Mouse (Mus musculus) hindbrain, embryonic 16.5 days (tissue): ENCODE measurements around the gene Icam1. TPM values are rescaled to one million over a fixed set of nuclear protein-coding genes. Genes with fewer than 3 reads are reported as not detected.

Experiments
- ATAC-seq: fragments of 200-750 bp; cut with Nextera tagmentation; 2 replicates; pipeline ENCODE4 v1.8.0; 2017; ENCODE audit warnings: moderate TSS enrichment, moderate library complexity
- H3K27ac ChIP-seq: fragments of 300-500 bp; sonication (generic); 2 replicates; pipeline ENCODE4 v1.5.1; 2014; ENCODE audit warnings: low read depth, mild to moderate bottlenecking, control low read depth, low read length, moderate library complexity
- H3K27me3 ChIP-seq: fragments of 300-500 bp; sonication (generic); replicated peaks from 2 replicates; pipeline ENCODE4 v1.6.1; 2014; ENCODE audit warnings: low read length; ENCODE audit not compliant: control insufficient read depth, insufficient read depth
- H3K36me3 ChIP-seq: fragments of 300-500 bp; sonication (generic); 2 replicates; pipeline ENCODE4 v1.6.1; 2014; ENCODE audit warnings: mild to moderate bottlenecking, low read length, moderate library complexity, mixed read lengths; ENCODE audit not compliant: control insufficient read depth, insufficient read depth
- H3K4me1 ChIP-seq: fragments of 300-500 bp; sonication (generic); 2 replicates; pipeline ENCODE4 v1.6.1; 2014; ENCODE audit warnings: low read depth, low read length; ENCODE audit not compliant: control insufficient read depth, insufficient read depth
- H3K4me2 ChIP-seq: fragments of 300-500 bp; sonication (generic); 2 replicates; pipeline ENCODE4 v1.6.1; 2014; ENCODE audit warnings: mild to moderate bottlenecking, low read length, control low read depth, moderate library complexity
- H3K4me3 ChIP-seq: fragments of 300-500 bp; sonication (generic); 2 replicates; pipeline ENCODE4 v1.5.1; 2014; ENCODE audit warnings: mild to moderate bottlenecking, low read length, control low read depth, moderate library complexity
- H3K9ac ChIP-seq: fragments of 300-500 bp; sonication (generic); 2 replicates; pipeline ENCODE4 v1.6.1; 2014; ENCODE audit warnings: low read depth, mild to moderate bottlenecking, control low read depth, low read length, moderate library complexity
- H3K9me3 ChIP-seq: fragments of 300-500 bp; sonication (generic); 2 replicates; pipeline ENCODE4 v1.6.1; 2014; ENCODE audit warnings: mild to moderate bottlenecking, low read length, moderate library complexity; ENCODE audit not compliant: control insufficient read depth
- WGBS: fragments of 180-500 bp; shearing (Covaris S2); extraction: QIAGEN DNeasy Blood & Tissue Kit; methylation state at CpG from one replicate; pipeline ENCODE4 v1.1.7; 2014; 5-methylcytosine and 5-hydroxymethylcytosine counted together
- polyA plus RNA-seq: library from polyadenylated mRNA; unstranded; fragments of >200 nt; fragmentation: Nextera tagmentation; extraction: Ambion mirVana; gene quantifications from 2 replicates; pipeline ENCODE4 v1.2.1, GENCODE M21; 2015

Icam1 gene
- polyA plus RNA-seq = 3.4 and 5.3 TPM in 2 replicates

GRCm38 (mm10) chr9:21015571-21016130, at the start of gene Icam1:
Gene Icam1 (plus strand): TSS chr9:21015985.
- Histone ChIP-seq H3K4me1 (no peaks in the 10 kb centered on the region), H3K9ac (peak within 1 kb of the TSS; percentile 8; the same call in 1 of the 2 replicates), H3K9me3 (no peaks in the 10 kb centered on the region), H3K27me3 (peaks cover 39% of the 10 kb centered on the region), H3K27ac (no peak within 1 kb of the TSS), H3K36me3 (no peaks in the 10 kb centered on the region), H3K4me3 (peak within 1 kb of the TSS; percentile 19), H3K4me2 (peak within 1 kb of the TSS; percentile 42)
- under 1% methylated on average over 30 of the region's 30 CpGs for WGBS
- no peak for ATAC-seq

- Histone ChIP-seq H3K9me3 (no peaks in the 10 kb centered on the region), H3K27ac (no peak overlapping the region), H3K27me3 (no peaks in the 10 kb centered on the region), H3K4me2 (no peak overlapping the region), H3K4me3 (no peak overlapping the region), H3K4me1 (no peaks in the 10 kb centered on the region), H3K36me3 (0 out of 2 replicates have a peak, but pooled peaks cover 6% of the 10 kb centered on the region), H3K9ac (no peak overlapping the region)
- no peak for ATAC-seq
- 85% methylated on average over 3 of the region's 3 CpGs for WGBS
These were observed 49.8 kb upstream of the Icam1 start for GRCm38 (mm10) chr9:20966008-20966407.

GRCm38 (mm10) chr9:20966747-20967146, 49.0 kb upstream of the Icam1 start:
- no peak for ATAC-seq
- H3K4me3 ChIP-seq = no peak overlapping the region
- no peak overlapping the region for H3K9ac ChIP-seq
- H3K9me3 ChIP-seq = no peaks in the 10 kb centered on the region
- H3K36me3 ChIP-seq = 0 out of 2 replicates have a peak, but pooled peaks cover 6% of the 10 kb centered on the region
- H3K4me1 ChIP-seq = no peaks in the 10 kb centered on the region
- H3K4me2 ChIP-seq = no peak overlapping the region
- no peak overlapping the region for H3K27ac ChIP-seq
- no peaks in the 10 kb centered on the region for H3K27me3 ChIP-seq
- 85% methylated on average over 5 of the region's 5 CpGs for WGBS

DNA sequence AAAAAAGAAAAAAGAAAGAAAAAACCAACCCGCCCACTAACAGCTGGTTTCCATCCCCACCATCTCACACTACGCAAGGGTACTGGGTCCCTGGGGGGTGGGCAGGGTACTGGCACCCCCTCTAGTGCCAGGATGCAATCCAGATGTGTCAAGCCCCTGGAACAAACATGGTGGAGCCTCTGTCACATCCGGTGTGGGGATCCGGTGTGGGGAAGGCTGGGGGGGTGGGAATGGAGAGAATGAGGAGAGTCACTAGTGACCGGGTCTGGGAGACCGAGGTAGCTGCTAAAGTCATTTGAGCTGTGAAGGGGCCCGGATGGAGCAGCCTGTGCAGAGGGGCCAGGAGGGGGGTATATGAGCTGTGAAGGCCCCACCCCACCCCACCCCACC, 44.0 kb upstream of the Icam1 start:
- H3K4me1 ChIP-seq = peaks cover 26% of the 10 kb centered on the region
- H3K27me3 ChIP-seq = no peaks in the 10 kb centered on the region
- no peak overlapping the region for H3K4me3 ChIP-seq
- peak overlapping the region; percentile 51 for H3K9ac ChIP-seq
- H3K9me3 ChIP-seq = no peaks in the 10 kb centered on the region
- H3K36me3 ChIP-seq = 0 out of 2 replicates have a peak, but pooled peaks cover 6% of the 10 kb centered on the region
- H3K27ac ChIP-seq = peak overlapping the region; percentile 18; the same call in 1 of the 2 replicates
- 85% methylated on average over 7 of the region's 7 CpGs for WGBS
- ATAC-seq = no peak
- H3K4me2 ChIP-seq = no peak overlapping the region; the same call in 1 of the 2 replicates

GRCm38 (mm10) chr9:20972141-20972992, 43.4 kb upstream of the Icam1 start:
- Histone ChIP-seq H3K9ac (peak overlapping the region; percentile 51), H3K36me3 (0 out of 2 replicates have a peak, but pooled peaks cover 4% of the 10 kb centered on the region), H3K27me3 (no peaks in the 10 kb centered on the region), H3K4me1 (peaks cover 26% of the 10 kb centered on the region), H3K4me3 (no peak overlapping the region), H3K9me3 (no peaks in the 10 kb centered on the region), H3K27ac (peak overlapping the region; percentile 18; the same call in 1 of the 2 replicates), H3K4me2 (peak overlapping the region; percentile 22)
- 39% methylated on average over 28 of the region's 28 CpGs for WGBS
- peak; percentile 41 for ATAC-seq

DNA sequence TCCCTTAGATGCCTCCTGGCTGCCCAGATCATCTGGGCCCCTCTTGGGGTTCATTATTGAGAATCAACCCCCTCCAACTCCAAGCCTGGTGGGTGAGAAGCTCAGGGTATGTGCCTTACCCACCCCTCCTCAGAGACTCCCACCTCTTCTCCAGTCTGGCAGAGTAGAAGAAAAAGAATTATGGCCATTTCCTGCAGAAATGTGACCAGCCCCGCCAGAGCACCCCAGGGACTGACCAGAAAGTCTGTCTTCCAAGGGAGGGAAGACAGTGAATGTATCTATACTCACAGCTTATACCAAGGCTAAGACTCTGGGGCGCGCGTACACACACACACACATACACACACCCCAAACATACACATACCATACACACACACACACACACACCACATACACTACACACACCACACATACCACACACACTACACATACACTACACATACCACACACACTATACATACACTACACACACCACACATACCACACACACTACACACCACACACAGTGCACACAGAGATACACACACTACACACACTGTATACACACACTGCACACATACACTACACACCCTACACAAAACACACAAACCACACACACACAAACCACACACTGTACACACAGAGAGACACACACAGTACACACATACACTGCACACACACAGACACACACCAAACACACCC, 42.6 kb upstream of the Icam1 start:
- H3K9ac ChIP-seq = peak overlapping the region; percentile 51
- H3K36me3 ChIP-seq = no peaks in the 10 kb centered on the region
- ATAC-seq = no peak

GRCm38 (mm10) chr9:20973682-20974075, 42.1 kb upstream of the Icam1 start:
- Histone ChIP-seq H3K4me1 (peaks cover 26% of the 10 kb centered on the region), H3K9ac (no peak overlapping the region), H3K27me3 (no peaks in the 10 kb centered on the region), H3K27ac (no peak overlapping the region), H3K9me3 (no peaks in the 10 kb centered on the region), H3K4me2 (no peak overlapping the region), H3K36me3 (no peaks in the 10 kb centered on the region), H3K4me3 (no peak overlapping the region)
- WGBS = 61% methylated on average over 6 of the region's 6 CpGs
- ATAC-seq = no peak

More for the DNA sequence above, 42.6 kb upstream of the Icam1 start:
- H3K9me3 ChIP-seq = no peaks in the 10 kb centered on the region
- H3K4me1 ChIP-seq = peaks cover 26% of the 10 kb centered on the region
- peak overlapping the region; percentile 22 for H3K4me2 ChIP-seq
- H3K4me3 ChIP-seq = no peak overlapping the region
- WGBS = 85% methylated on average over 4 of the region's 4 CpGs
- no peaks in the 10 kb centered on the region for H3K27me3 ChIP-seq
- H3K27ac ChIP-seq = no peak overlapping the region

DNA sequence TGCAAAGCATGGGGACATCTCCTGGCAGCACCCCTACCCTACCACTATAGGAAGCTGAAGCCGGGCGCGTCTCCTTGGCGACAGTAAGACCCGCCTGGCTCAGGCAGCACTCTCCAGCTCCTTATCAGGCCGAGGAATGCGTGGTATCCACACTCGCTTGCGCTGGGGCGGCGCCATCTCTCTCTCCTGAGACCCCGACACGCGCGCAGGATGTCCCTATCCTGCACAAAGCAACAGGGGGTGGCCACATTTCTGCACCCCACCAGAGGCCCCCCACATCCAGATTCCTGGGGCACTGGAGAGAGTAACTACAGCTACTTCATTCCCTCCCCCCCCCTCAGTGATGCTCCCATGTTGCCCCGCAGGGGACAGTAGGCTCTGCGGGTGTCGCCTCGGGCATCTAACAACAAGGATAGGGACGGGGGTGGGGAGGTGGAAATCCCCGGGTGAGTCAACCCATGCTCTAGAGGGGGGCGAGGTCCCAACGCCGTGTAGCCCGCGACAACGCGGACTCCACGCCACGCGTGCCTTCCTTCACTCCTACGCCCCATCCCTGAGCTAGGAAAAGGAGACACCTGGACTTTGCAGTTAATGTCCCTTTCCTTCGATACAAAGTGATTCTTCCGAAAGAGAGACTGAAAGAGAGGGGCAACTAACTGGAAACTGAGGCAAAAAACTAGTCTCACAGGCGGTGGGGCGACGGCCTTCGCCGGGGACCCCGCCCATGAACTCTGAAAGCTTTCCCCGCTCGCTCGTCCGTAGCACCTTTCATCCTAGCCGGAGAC, 40.2 kb upstream of the Icam1 start:
- peak overlapping the region; percentile 68 for H3K9ac ChIP-seq
- H3K4me3 ChIP-seq = peak overlapping the region; percentile 53
- H3K27me3 ChIP-seq = no peaks in the 10 kb centered on the region
- H3K9me3 ChIP-seq = no peaks in the 10 kb centered on the region
- peak overlapping the region; percentile 98 for H3K4me2 ChIP-seq
- H3K36me3 ChIP-seq = no peaks in the 10 kb centered on the region
- peak; percentile 43; the same call in 1 of the 2 replicates for ATAC-seq
- WGBS = under 1% methylated on average over 45 of the region's 45 CpGs
- no peak overlapping the region for H3K27ac ChIP-seq
- peaks cover 26% of the 10 kb centered on the region for H3K4me1 ChIP-seq
